Mouse (Mus musculus): ENCODE results near the gene Parpbp. TPM values are rescaled to one million over a fixed set of nuclear protein-coding genes. Genes with fewer than 3 reads are reported as not detected.

Parpbp gene
- polyA plus RNA-seq (2012; ENCODE audit: insufficient read depth, low replicate concordance): 0.16 TPM in 1 of 2 replicates, not detected in the other

GRCm38 (mm10) chr10:88146707-88147477 lies at the start of gene Parpbp, which contains the start of gene Nup37:
Gene Parpbp, minus strand, starts transcription at chr10:88146941.
Gene Nup37, plus strand, starts transcription at chr10:88146992.
- peaks cover 27% of the 10 kb centered on the region for H3K4me1 ChIP-seq
- TF ChIP-seq GATA1 (IDR thresholded peaks at IDR 0.05; ENCODE audit: borderline replicate concordance, low read length): no peak
- TF ChIP-seq FLI1 (IDR thresholded peaks at IDR 0.05; ENCODE audit: low read length): peak; percentile 81; the same call in 1 of the 2 replicates
- H3K4me3 ChIP-seq (replicated peaks): peak within 1 kb of the TSS; percentile 96
- H3K9me3 ChIP-seq: no peaks in the 10 kb centered on the region
- H3K27me3 ChIP-seq (replicated peaks): no peaks in the 10 kb centered on the region
- H3K36me3 ChIP-seq (replicated peaks; ENCODE audit: low read length): peaks cover 44% of the 10 kb centered on the region

DNA sequence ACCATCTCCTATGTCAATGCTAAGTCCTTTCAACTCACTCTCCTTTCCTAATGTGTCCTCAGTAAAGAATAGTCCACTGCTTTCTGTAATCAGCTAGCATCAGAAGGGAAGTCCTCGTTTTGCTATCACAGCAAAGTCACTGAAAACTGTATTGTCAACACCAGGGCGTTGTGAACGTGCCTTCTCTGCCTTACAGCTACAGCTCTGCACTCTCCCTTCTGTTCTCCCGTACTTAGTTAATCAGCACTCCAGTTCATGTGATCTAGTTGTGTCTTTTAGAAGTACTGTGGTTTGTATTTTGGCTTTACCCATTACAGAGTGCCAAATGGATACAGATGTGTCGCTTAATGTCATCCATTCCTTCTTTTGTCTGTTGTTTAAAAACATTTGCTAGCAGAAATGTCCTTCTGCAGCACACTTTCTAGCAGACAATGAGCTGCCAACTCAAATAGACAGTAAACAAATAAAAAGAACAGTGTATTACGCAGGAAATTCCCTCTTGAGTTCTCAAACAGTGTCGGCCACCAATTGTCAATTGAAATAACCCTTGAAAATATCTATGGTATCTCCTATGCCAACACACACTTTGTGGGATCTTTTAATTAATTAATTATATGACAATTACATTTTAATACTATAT lies 20.8 kb upstream of the Parpbp start:
- Histone ChIP-seq H3K9me3 (no peaks in the 10 kb centered on the region), H3K36me3 (replicated peaks; ENCODE audit: low read length) (peaks cover 60% of the 10 kb centered on the region), H3K27me3 (replicated peaks) (no peaks in the 10 kb centered on the region), H3K4me1 (0 out of 2 replicates have a peak, but pooled peaks cover 3% of the 10 kb centered on the region), H3K4me3 (replicated peaks) (no peak overlapping the region)
- TF ChIP-seq GATA1 (IDR thresholded peaks at IDR 0.05; ENCODE audit: borderline replicate concordance, low read length) (no peak), FLI1 (IDR thresholded peaks at IDR 0.05; ENCODE audit: low read length) (no peak)

GRCm38 (mm10) chr10:88166158-88166557 lies 19.4 kb upstream of the Parpbp start:
- no peaks in the 10 kb centered on the region for H3K9me3 ChIP-seq
- TF ChIP-seq GATA1 (IDR thresholded peaks at IDR 0.05; ENCODE audit: borderline replicate concordance, low read length) (no peak), FLI1 (IDR thresholded peaks at IDR 0.05; ENCODE audit: low read length) (no peak)
- no peak overlapping the region for H3K4me3 ChIP-seq (replicated peaks)
- 0 out of 2 replicates have a peak, but pooled peaks cover 3% of the 10 kb centered on the region for H3K4me1 ChIP-seq
- no peaks in the 10 kb centered on the region for H3K27me3 ChIP-seq (replicated peaks)
- H3K36me3 ChIP-seq (replicated peaks; ENCODE audit: low read length): peaks cover 55% of the 10 kb centered on the region

DNA sequence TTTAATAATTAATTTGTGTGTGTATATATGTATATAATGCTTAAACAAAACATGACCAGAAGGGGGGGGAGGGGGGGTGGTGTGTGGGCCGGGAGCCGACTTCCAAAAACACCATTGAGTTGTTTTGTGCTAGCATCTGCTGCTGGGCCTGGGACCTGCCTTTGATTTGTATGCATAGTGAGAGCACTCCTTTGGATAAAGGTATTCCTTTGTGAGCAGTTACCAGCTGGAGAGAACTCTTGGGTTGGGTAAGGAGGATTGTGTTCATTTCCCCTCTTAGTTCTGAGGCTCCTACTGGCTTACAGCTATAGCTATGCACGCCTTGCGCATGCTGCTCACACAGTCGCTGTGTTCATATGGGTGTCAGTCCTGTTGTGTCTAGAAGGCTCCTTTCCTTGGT lies 15.9 kb upstream of the Parpbp start:
- Histone ChIP-seq H3K4me3 (replicated peaks) (no peak overlapping the region), H3K36me3 (replicated peaks; ENCODE audit: low read length) (peaks cover 80% of the 10 kb centered on the region), H3K9me3 (no peaks in the 10 kb centered on the region), H3K4me1 (0 out of 2 replicates have a peak, but pooled peaks cover 3% of the 10 kb centered on the region), H3K27me3 (replicated peaks) (no peaks in the 10 kb centered on the region)
- TF ChIP-seq FLI1 (IDR thresholded peaks at IDR 0.05; ENCODE audit: low read length) (no peak), GATA1 (IDR thresholded peaks at IDR 0.05; ENCODE audit: borderline replicate concordance, low read length) (no peak)

DNA sequence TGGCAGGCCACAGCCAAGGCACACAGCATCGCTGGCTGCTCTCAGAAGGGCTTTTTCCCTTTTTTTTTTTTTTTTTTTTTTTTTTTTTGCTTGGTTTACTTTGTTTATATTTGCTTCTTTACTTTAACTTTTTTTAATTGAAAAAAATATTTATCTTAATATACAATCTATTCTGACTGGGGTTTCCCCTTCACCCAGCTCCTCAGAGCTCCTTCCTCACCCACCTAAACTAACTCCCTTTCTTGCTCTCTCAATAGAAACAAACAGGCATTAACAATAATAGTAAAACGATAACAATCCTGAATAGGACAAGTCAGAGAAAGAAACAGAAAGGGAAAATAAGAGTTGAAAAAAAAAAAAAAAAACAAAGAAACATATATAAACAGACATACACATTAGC lies 15.4 kb upstream of the Parpbp start:
- H3K27me3 ChIP-seq (replicated peaks): no peaks in the 10 kb centered on the region
- peaks cover 80% of the 10 kb centered on the region for H3K36me3 ChIP-seq (replicated peaks; ENCODE audit: low read length)
- no peaks in the 10 kb centered on the region for H3K4me1 ChIP-seq
- no peak for TF ChIP-seq GATA1 (IDR thresholded peaks at IDR 0.05; ENCODE audit: borderline replicate concordance, low read length)
- TF ChIP-seq FLI1 (IDR thresholded peaks at IDR 0.05; ENCODE audit: low read length): no peak
- no peak overlapping the region for H3K4me3 ChIP-seq (replicated peaks)
- H3K9me3 ChIP-seq: no peaks in the 10 kb centered on the region

DNA sequence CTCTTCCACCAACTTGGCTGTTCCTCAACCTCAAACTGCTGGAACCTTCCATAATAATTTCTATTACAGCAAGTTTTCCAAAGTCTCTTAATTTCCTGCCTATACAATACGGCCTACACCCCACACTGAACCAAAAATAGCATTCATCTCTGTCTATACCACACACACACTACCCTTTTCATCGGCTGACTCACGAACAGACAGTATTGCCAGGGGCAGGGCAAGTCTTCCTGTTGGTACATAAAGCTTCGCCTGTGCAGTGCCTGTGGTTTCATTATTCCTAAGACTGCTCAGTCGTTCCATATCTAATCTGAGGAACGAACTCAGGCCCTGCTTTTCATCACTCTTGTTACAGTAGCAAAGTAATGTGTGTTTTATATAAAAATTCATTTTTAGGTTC lies 4.9 kb upstream of the Parpbp start:
- peaks cover 73% of the 10 kb centered on the region for H3K36me3 ChIP-seq (replicated peaks; ENCODE audit: low read length)
- TF ChIP-seq FLI1 (IDR thresholded peaks at IDR 0.05; ENCODE audit: low read length) (no peak), GATA1 (IDR thresholded peaks at IDR 0.05; ENCODE audit: borderline replicate concordance, low read length) (no peak)

GRCm38 (mm10) chr10:88150381-88150780 lies 3.6 kb upstream of the Parpbp start:
- Histone ChIP-seq H3K9me3 (no peaks in the 10 kb centered on the region), H3K4me3 (replicated peaks) (no peak overlapping the region), H3K4me1 (peaks cover 19% of the 10 kb centered on the region), H3K27me3 (replicated peaks) (no peaks in the 10 kb centered on the region), H3K36me3 (replicated peaks; ENCODE audit: low read length) (peaks cover 64% of the 10 kb centered on the region)
- no peak for TF ChIP-seq FLI1 (IDR thresholded peaks at IDR 0.05; ENCODE audit: low read length)
- TF ChIP-seq GATA1 (IDR thresholded peaks at IDR 0.05; ENCODE audit: borderline replicate concordance, low read length): no peak

More for the DNA sequence above, 4.9 kb upstream of the Parpbp start:
- Histone ChIP-seq H3K4me3 (replicated peaks) (no peak overlapping the region), H3K27me3 (replicated peaks) (no peaks in the 10 kb centered on the region), H3K9me3 (no peaks in the 10 kb centered on the region), H3K4me1 (peaks cover 7% of the 10 kb centered on the region; the same call in 1 of the 2 replicates)

DNA sequence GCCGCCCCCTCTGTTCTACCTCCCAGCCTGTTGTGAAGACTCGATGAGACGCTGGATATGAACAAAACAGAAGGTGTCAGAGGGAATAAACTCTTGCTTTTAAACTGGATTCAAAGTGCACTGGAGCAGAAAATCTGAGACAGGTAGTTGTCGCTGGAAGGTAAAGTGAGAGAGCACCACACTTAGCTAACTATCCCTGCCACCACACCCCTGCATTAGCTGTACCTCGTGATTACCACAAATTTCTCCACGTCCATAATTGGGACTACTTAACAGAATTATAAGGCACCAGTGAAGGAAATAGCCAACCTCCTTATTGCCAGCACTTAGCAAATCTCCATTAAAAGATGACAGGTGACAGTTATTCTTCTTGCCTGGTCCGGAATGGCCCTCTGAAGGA lies 554 bp downstream of the Parpbp start:
- Histone ChIP-seq H3K4me1 (peaks cover 23% of the 10 kb centered on the region), H3K27me3 (replicated peaks) (no peaks in the 10 kb centered on the region), H3K36me3 (replicated peaks; ENCODE audit: low read length) (peaks cover 38% of the 10 kb centered on the region), H3K9me3 (no peaks in the 10 kb centered on the region), H3K4me3 (replicated peaks) (peak overlapping the region; percentile 96)
- no peak for TF ChIP-seq GATA1 (IDR thresholded peaks at IDR 0.05; ENCODE audit: borderline replicate concordance, low read length)
- TF ChIP-seq FLI1 (IDR thresholded peaks at IDR 0.05; ENCODE audit: low read length): no peak

- no peaks in the 10 kb centered on the region for H3K9me3 ChIP-seq
- peaks cover 26% of the 10 kb centered on the region for H3K36me3 ChIP-seq (replicated peaks; ENCODE audit: low read length)
- no peak for TF ChIP-seq FLI1 (IDR thresholded peaks at IDR 0.05; ENCODE audit: low read length)
- TF ChIP-seq GATA1 (IDR thresholded peaks at IDR 0.05; ENCODE audit: borderline replicate concordance, low read length): no peak
- no peaks in the 10 kb centered on the region for H3K27me3 ChIP-seq (replicated peaks)
- no peak overlapping the region for H3K4me3 ChIP-seq (replicated peaks)
- H3K4me1 ChIP-seq: no peaks in the 10 kb centered on the region
Measured at GRCm38 (mm10) chr10:88135630-88136029, 11.1 kb downstream of the Parpbp start.

- no peak overlapping the region for H3K4me3 ChIP-seq (replicated peaks)
Measured at GRCm38 (mm10) chr10:88119721-88120120, 27.0 kb downstream of the Parpbp start.

More at GRCm38 (mm10) chr10:88119721-88120120, 27.0 kb downstream of the Parpbp start:
- no peaks in the 10 kb centered on the region for H3K9me3 ChIP-seq
- H3K36me3 ChIP-seq (replicated peaks; ENCODE audit: low read length): peaks cover 39% of the 10 kb centered on the region
- TF ChIP-seq FLI1 (IDR thresholded peaks at IDR 0.05; ENCODE audit: low read length): no peak
- no peak for TF ChIP-seq GATA1 (IDR thresholded peaks at IDR 0.05; ENCODE audit: borderline replicate concordance, low read length)
- no peaks in the 10 kb centered on the region for H3K4me1 ChIP-seq
- H3K27me3 ChIP-seq (replicated peaks): no peaks in the 10 kb centered on the region
